Mouse (Mus musculus): ENCODE data around the gene Baiap2.

DNA sequence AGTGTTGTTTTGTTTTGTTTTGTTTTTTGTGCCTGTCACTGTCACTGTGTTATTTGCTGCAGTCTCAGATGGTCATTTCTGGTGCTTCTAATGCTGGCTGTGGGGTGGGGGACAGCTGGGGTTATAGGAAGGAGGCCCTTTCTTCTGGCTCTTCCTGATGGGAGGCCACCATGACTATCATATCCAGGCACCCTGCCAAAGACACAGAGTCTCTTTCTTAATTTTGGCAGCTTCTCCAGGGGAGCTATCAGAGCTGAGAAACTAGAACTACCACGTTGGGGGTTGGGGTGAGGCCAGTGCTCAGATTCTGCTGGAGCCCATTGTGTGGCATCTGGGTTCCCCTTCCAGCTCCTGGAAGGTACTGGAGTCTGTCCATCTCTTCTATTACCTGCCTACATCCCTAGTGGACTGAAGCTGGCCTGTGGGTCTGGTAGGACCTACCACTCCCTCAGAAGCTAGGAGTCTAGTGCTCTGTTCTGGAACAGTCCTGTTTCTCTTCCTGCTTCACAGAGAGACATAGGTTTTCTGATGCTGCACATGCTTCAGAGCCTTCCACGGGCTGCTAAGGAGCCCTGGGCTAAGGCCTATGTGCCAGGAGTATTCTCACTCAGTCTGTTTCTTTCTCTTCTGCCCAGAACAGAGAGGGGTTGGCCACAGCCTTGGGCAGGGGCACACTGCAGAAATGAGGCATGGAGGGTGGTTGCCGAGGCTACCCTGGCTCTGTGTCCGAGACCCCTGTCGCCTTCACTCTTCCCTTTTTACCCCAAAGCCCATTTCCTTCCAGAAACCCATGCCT is 10.1 kb downstream of the Baiap2 start:
- TF ChIP-seq CTCF (IDR thresholded peaks at IDR 0.05; ENCODE audit: insufficient read depth, low read depth, low read length): no peak
- TF ChIP-seq POLR2A (IDR thresholded peaks at IDR 0.05; ENCODE audit: insufficient read depth, low read depth, low read length): no peak

Measured in olfactory bulb, adult 2 months (tissue).